Mouse (Mus musculus): Measurements from ENCODE around the gene Plpp3.

- TF ChIP-seq CTCF (IDR thresholded peaks at IDR 0.05; ENCODE audit: control insufficient read depth, insufficient read depth, insufficient read length) (no peak), MAX (IDR thresholded peaks at IDR 0.05) (no peak), CEBPB (IDR thresholded peaks at IDR 0.05; ENCODE audit: low read depth) (no peak), USF1 (IDR thresholded peaks at IDR 0.05; ENCODE audit: low read depth) (no peak), FOSL1 (IDR thresholded peaks at IDR 0.05; ENCODE audit: insufficient read depth, low read length, poor library complexity, severe bottlenecking) (no peak), MYOD1 (IDR thresholded peaks at IDR 0.05; ENCODE audit: control insufficient read depth, insufficient read length, low read depth) (no peak), MYOG (IDR thresholded peaks at IDR 0.05; ENCODE audit: control insufficient read depth, extremely low read depth, insufficient read length) (no peak)
Observed at GRCm38 (mm10) chr4:105184924-105185323, 27.8 kb downstream of the Plpp3 start.

Measured in C2C12 (cell line).